In the genomic region with DNA sequence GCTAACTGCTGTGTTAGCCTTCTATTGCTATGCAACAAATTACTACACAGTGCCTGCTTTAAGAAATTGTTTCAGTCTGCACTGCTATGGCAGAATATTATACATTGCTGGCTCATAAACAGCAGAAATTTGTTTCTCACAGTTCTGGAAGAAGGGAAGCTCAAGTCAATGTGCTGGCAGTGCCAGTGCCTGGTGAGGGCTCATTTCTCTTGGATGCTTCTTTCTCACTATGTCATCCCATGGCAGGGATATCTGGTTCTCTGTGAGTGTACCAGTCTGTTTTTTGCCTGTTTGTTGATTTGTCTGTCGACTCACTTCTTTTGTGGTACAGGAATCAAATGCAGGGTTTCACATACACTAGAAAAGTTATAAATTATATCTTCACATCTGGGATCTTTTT, we compare ENCODE assay signal across 18 mouse cellular contexts.
"Had no signal": no experiment of that assay in that cellular context is flagged by ENCODE, and none has a peak within 500 bp of the region (broad histone marks: within the 10 kb centered on the region; RNA-seq: fewer than 3 reads in every experiment).

No protein-coding gene starts in this region.

- H3K4me3 ChIP-seq: midbrain, embryonic 10.5 days; midbrain, embryonic 12.5 days; myocyte; neural tube, embryonic 13.5 days; neural tube, embryonic 15.5 days had no signal

- H3K4me1 ChIP-seq: midbrain, embryonic 10.5 days; midbrain, embryonic 12.5 days; neural tube, embryonic 13.5 days; neural tube, embryonic 15.5 days had no signal

- H3K27me3 ChIP-seq: midbrain, embryonic 12.5 days; neural tube, embryonic 13.5 days; neural tube, embryonic 15.5 days had no signal

- H3K9ac ChIP-seq: lung, embryonic 14.5 days; midbrain, embryonic 12.5 days; neural tube, embryonic 13.5 days; neural tube, embryonic 15.5 days had no signal

- DNase-seq: lung, adult 18-20 months; lung, postnatal 10 days; lung, postnatal 4 days; midbrain, embryonic 14.5 days; retina, postnatal 1 day; right cerebral cortex, adult 18-20 months; right cerebral cortex, postnatal 25 days; right cerebral cortex, postnatal 4 days; spleen, adult 18-20 months; thymus, adult 2 months; thymus, postnatal 25 days; thymus, postnatal 4 days had no signal

- H3K4me2 ChIP-seq: lung, embryonic 14.5 days; midbrain, embryonic 12.5 days; neural tube, embryonic 13.5 days; neural tube, embryonic 15.5 days had no signal

- H3K9me3 ChIP-seq: midbrain, embryonic 10.5 days; midbrain, embryonic 12.5 days; neural tube, embryonic 13.5 days; neural tube, embryonic 15.5 days had no signal

- H3K36me3 ChIP-seq: midbrain, embryonic 10.5 days; midbrain, embryonic 12.5 days; neural tube, embryonic 13.5 days; neural tube, embryonic 15.5 days had no signal

- H3K27ac ChIP-seq: midbrain, embryonic 10.5 days; midbrain, embryonic 12.5 days; neural tube, embryonic 13.5 days; neural tube, embryonic 15.5 days had no signal
